Comparison of ENCODE assay signal across 8 mouse cellular contexts in the genomic region with DNA sequence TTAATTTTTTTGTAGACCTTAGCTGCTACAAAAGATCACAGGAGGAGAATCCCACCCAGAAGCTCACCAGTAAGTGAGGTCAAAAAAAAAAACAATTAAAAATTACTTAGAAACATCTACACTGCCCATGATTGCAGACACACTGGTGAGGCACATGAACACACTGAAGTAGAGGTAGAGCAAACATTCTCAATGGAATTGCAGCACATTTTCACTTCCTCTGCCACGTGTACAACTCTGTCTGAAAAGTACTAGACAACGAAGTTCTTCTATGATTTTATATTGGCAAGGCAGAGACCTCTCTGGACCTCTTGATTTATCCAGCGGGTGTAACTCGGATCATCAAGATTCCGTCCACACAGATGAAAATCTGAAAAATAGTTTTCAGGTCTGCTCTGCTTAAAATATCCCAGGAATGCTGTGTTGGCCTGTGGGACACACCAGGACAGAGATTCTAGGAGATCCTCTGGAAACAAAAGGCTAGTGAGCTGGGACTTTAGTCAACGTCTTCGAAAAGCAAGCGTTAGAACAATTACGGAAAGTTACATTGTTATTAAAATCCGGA. TPM values are rescaled to one million over a fixed set of nuclear protein-coding genes. Genes with fewer than 3 reads are reported as not detected.
DNase-seq lines count a peak whose midpoint lies in the region; ATAC-seq lines count a peak whose summit lies in the region.

No protein-coding gene starts in this region.

- H3K4me1 ChIP-seq in kidney, embryonic 16.5 days (ENCODE audit: insufficient read depth, low read length), result peaks cover 17% of the 10 kb centered on the region
- H3K4me1 ChIP-seq in hindbrain, embryonic 16.5 days (ENCODE audit: control insufficient read depth, insufficient read depth, low read depth, low read length), result peaks cover 14% of the 10 kb centered on the region
- H3K4me1 ChIP-seq in midbrain, embryonic 16.5 days (ENCODE audit: control insufficient read depth, insufficient read depth, low read length), result peaks cover 14% of the 10 kb centered on the region

- no peak for ATAC-seq in kidney, embryonic 16.5 days (ENCODE audit: low FRiP score, low TSS enrichment)
- ATAC-seq in hindbrain, embryonic 16.5 days, result no peak
- no peak for ATAC-seq in midbrain, embryonic 16.5 days
- ATAC-seq in megakaryocyte-erythroid progenitor cell, adult 5-6 weeks (replicated peaks; ENCODE audit: low FRiP score, low TSS enrichment, poor library complexity, severe bottlenecking), result no peak

- H3K4me3 ChIP-seq in kidney, embryonic 16.5 days (ENCODE audit: low read length), result peak overlapping the region; percentile 94
- H3K4me3 ChIP-seq in hindbrain, embryonic 16.5 days (ENCODE audit: low read length), result peak overlapping the region; percentile 93
- H3K4me3 ChIP-seq in midbrain, embryonic 16.5 days (ENCODE audit: low read depth, low read length), result peak overlapping the region; percentile 88; the same call in 1 of the 2 replicates

- peak overlapping the region; percentile 68 for H3K4me2 ChIP-seq in kidney, embryonic 16.5 days (replicated peaks; ENCODE audit: low read depth, low read length)
- H3K4me2 ChIP-seq in hindbrain, embryonic 16.5 days (ENCODE audit: low read length), result peak overlapping the region; percentile 77
- H3K4me2 ChIP-seq in midbrain, embryonic 16.5 days (ENCODE audit: low read length), result peak overlapping the region; percentile 56

- H3K36me3 ChIP-seq in kidney, embryonic 16.5 days (ENCODE audit: insufficient read depth, low read length), result 0 out of 2 replicates have a peak, but pooled peaks cover 7% of the 10 kb centered on the region
- H3K36me3 ChIP-seq in hindbrain, embryonic 16.5 days (ENCODE audit: control insufficient read depth, insufficient read depth, low read length), result no peaks in the 10 kb centered on the region
- H3K36me3 ChIP-seq in midbrain, embryonic 16.5 days (ENCODE audit: control insufficient read depth, insufficient read depth, low read length), result no peaks in the 10 kb centered on the region

- H3K27ac ChIP-seq in kidney, embryonic 16.5 days (ENCODE audit: low read length), result peak overlapping the region; percentile 97
- H3K27ac ChIP-seq in hindbrain, embryonic 16.5 days (ENCODE audit: low read depth, low read length), result no peak overlapping the region
- H3K27ac ChIP-seq in midbrain, embryonic 16.5 days (ENCODE audit: low read length), result no peak overlapping the region

- no peaks in the 10 kb centered on the region for H3K27me3 ChIP-seq in kidney, embryonic 16.5 days (ENCODE audit: insufficient read depth, low read length)
- no peaks in the 10 kb centered on the region for H3K27me3 ChIP-seq in hindbrain, embryonic 16.5 days (replicated peaks; ENCODE audit: control insufficient read depth, insufficient read depth, low read length)
- no peaks in the 10 kb centered on the region for H3K27me3 ChIP-seq in midbrain, embryonic 16.5 days (ENCODE audit: control insufficient read depth, insufficient read depth, low read depth, low read length)

- H3K9ac ChIP-seq in kidney, embryonic 16.5 days (replicated peaks; ENCODE audit: low read length), result peak overlapping the region; percentile 94
- H3K9ac ChIP-seq in hindbrain, embryonic 16.5 days (ENCODE audit: low read depth, low read length), result no peak overlapping the region; the same call in 1 of the 2 replicates
- no peak overlapping the region; the same call in 1 of the 2 replicates for H3K9ac ChIP-seq in midbrain, embryonic 16.5 days (ENCODE audit: low read depth, low read length)

- no peak for DNase-seq in kidney, postnatal 4 days
- peak; percentile 27 for DNase-seq in embryo, embryonic 11 days
- DNase-seq in thymus, postnatal 10 days (ENCODE audit: low spot score in 2 of 2), result no peak
- no peak for DNase-seq in cerebellum, postnatal 25 days

- 42% methylated on average over 10 of the region's 10 CpGs for WGBS in kidney, embryonic 16.5 days
- WGBS in hindbrain, embryonic 16.5 days, result 44% methylated on average over 10 of the region's 10 CpGs
- WGBS in midbrain, embryonic 16.5 days, result 39% methylated on average over 10 of the region's 10 CpGs

- no peaks in the 10 kb centered on the region for H3K9me3 ChIP-seq in kidney, embryonic 16.5 days (ENCODE audit: low read length)
- H3K9me3 ChIP-seq in hindbrain, embryonic 16.5 days (ENCODE audit: control insufficient read depth, low read length), result no peaks in the 10 kb centered on the region
- H3K9me3 ChIP-seq in midbrain, embryonic 16.5 days (replicated peaks; ENCODE audit: control insufficient read depth, low read length, poor library complexity, severe bottlenecking), result no peaks in the 10 kb centered on the region

RNA-seq across cellular contexts. Expression of gene Ric1, which starts 1.0 kb away (rescaled TPM):
- 11.6 and 13.8 TPM in 2 replicates for polyA plus RNA-seq in kidney, embryonic 16.5 days (2015; fragmentation: Nextera tagmentation; extraction: Ambion mirVana)
- 10.2 and 10.6 TPM in 2 replicates for polyA plus RNA-seq in hindbrain, embryonic 16.5 days (2015; fragmentation: Nextera tagmentation; extraction: Ambion mirVana)
- 12.4 and 12.6 TPM in 2 replicates for polyA plus RNA-seq in midbrain, embryonic 16.5 days (2015; fragmentation: Nextera tagmentation; extraction: Ambion mirVana)
- 14.8 and 17.0 TPM in 2 replicates for total RNA-seq in megakaryocyte-erythroid progenitor cell, adult 5-6 weeks (2014; fragmentation: Nextera tagmentation)
- 11.1 and 13.0 TPM in 2 replicates for total RNA-seq in megakaryocyte-erythroid progenitor cell, adult 5-6 weeks (2017)
